Comparison of ENCODE assay signal across 1 mouse cellular context in genomic region chr2:164496847-164497690, GRCm38 (mm10).
TF ChIP-seq lines count a peak whose summit lies in the region.

Pigt (plus strand) TSS chr2:164497520.

TF ChIP-seq in MEL, 35 proteins besides CTCF, POLR2A, EP300 and RAD21 (continued from another document):
- TF ChIP-seq POLR2AphosphoS2 (IDR thresholded peaks at IDR 0.05; ENCODE audit: low read length), result peak; percentile 86; the same call in 1 of the 2 replicates
TF ChIP-seq in MEL: peak in this region for 12.
